8 mouse cellular contexts compared by ENCODE assay signal in genomic region chrX:103563531-103564246, GRCm38 (mm10).
DNase-seq lines count a peak whose midpoint lies in the region; ATAC-seq and TF ChIP-seq lines count a peak whose summit lies in the region.

No protein-coding gene starts in this region.

- no peaks in the 10 kb centered on the region for H3K9me3 ChIP-seq in liver, embryonic 11.5 days (ENCODE audit: control insufficient read depth, low read length)
- no peaks in the 10 kb centered on the region for H3K9me3 ChIP-seq in limb, embryonic 14.5 days (ENCODE audit: control insufficient read depth, low read length)

- no peak for ATAC-seq in liver, embryonic 11.5 days (replicated peaks; ENCODE audit: low FRiP score)
- ATAC-seq in limb, embryonic 14.5 days (ENCODE audit: low FRiP score, low read depth): peak; percentile 75

- H3K4me2 ChIP-seq in liver, embryonic 11.5 days: no peak overlapping the region
- no peak overlapping the region for H3K4me2 ChIP-seq in limb, embryonic 14.5 days (replicated peaks; ENCODE audit: low read depth, low read length, severe bottlenecking)

- H3K36me3 ChIP-seq in liver, embryonic 11.5 days (ENCODE audit: control insufficient read depth, insufficient read depth, low read length): 0 out of 2 replicates have a peak, but pooled peaks cover 3% of the 10 kb centered on the region
- peaks cover 4% of the 10 kb centered on the region for H3K36me3 ChIP-seq in limb, embryonic 14.5 days (ENCODE audit: control insufficient read depth, insufficient read depth, low read length)

- H3K27ac ChIP-seq in liver, embryonic 11.5 days (ENCODE audit: low read depth, low read length): no peak overlapping the region
- H3K27ac ChIP-seq in cortical plate, adult 2 months (ENCODE audit: insufficient read depth, low read length): peak overlapping the region; percentile 45
- H3K27ac ChIP-seq in limb, embryonic 14.5 days (replicated peaks; ENCODE audit: low read depth, low read length): no peak overlapping the region

- H3K9ac ChIP-seq in liver, embryonic 11.5 days (ENCODE audit: low read depth, low read length): no peak overlapping the region
- H3K9ac ChIP-seq in limb, embryonic 14.5 days (ENCODE audit: low read depth, low read length, severe bottlenecking): no peak overlapping the region

- no peak overlapping the region for H3K4me3 ChIP-seq in liver, embryonic 11.5 days (ENCODE audit: low read depth, low read length)
- no peak overlapping the region for H3K4me3 ChIP-seq in cortical plate, adult 2 months (ENCODE audit: insufficient read depth, low read length)
- H3K4me3 ChIP-seq in limb, embryonic 14.5 days (replicated peaks; ENCODE audit: low read length): no peak overlapping the region

- no peak for TF ChIP-seq CTCF in cortical plate, adult 2 months (IDR thresholded peaks at IDR 0.05; ENCODE audit: extremely low read depth, insufficient read depth, low read length)

- H3K27me3 ChIP-seq in liver, embryonic 11.5 days (replicated peaks; ENCODE audit: control insufficient read depth, insufficient read depth, low read length): no peaks in the 10 kb centered on the region
- H3K27me3 ChIP-seq in limb, embryonic 14.5 days (ENCODE audit: control insufficient read depth, insufficient read depth, low read length): no peaks in the 10 kb centered on the region

- H3K4me1 ChIP-seq in liver, embryonic 11.5 days (replicated peaks; ENCODE audit: control insufficient read depth, insufficient read depth, low read length): no peaks in the 10 kb centered on the region
- peaks cover 9% of the 10 kb centered on the region for H3K4me1 ChIP-seq in cortical plate, adult 2 months (ENCODE audit: control insufficient read depth, insufficient read depth, low read length)
- H3K4me1 ChIP-seq in limb, embryonic 14.5 days (ENCODE audit: control insufficient read depth, insufficient read depth, low read length): no peaks in the 10 kb centered on the region

- peak; percentile 33 for DNase-seq in liver
- no peak for DNase-seq in liver, embryonic 11.5 days (ENCODE audit: low spot score)
- peak; percentile 53 to 74 for DNase-seq in heart, adult 18-20 months
- DNase-seq in kidney, adult 9 months: peak; percentile 46
- DNase-seq in limb, embryonic 14.5 days (ENCODE audit: low spot score): peak; percentile 80
- DNase-seq in ovary, postnatal 10 days (ENCODE audit: low spot score): peak; percentile 21
- peak; percentile 37 to 68 for DNase-seq in thymus, postnatal 36 days

- TF ChIP-seq POLR2A in cortical plate, adult 2 months (IDR thresholded peaks at IDR 0.05; ENCODE audit: extremely low read depth, insufficient read depth, low read length): no peak
- TF ChIP-seq POLR2A in limb, embryonic 14.5 days (IDR thresholded peaks at IDR 0.05; ENCODE audit: borderline replicate concordance, extremely low read depth, insufficient read depth, insufficient read length): no peak

- WGBS in liver, embryonic 11.5 days: 82% methylated on average over 8 of the region's 8 CpGs
- WGBS in limb, embryonic 14.5 days: 60% methylated on average over 8 of the region's 8 CpGs
